Mouse (Mus musculus) MEL (cell line): ENCODE data around the gene Tll1. TPM values are rescaled to one million over a fixed set of nuclear protein-coding genes. Genes with fewer than 3 reads are reported as not detected.

Experiments used
- DNase-seq: peaks from one replicate; pipeline ENCODE4 v3.0.0; 2011; ENCODE audit warnings: low read depth, low spot score
- H3K27ac ChIP-seq: 2 replicates; pipeline ENCODE4 v1.5.1; 2012; ENCODE audit warnings: low read depth, mild to moderate bottlenecking, control low read depth, low read length, moderate library complexity; ENCODE audit not compliant: control insufficient read depth
- H3K27me3 ChIP-seq, 2 experiments: fragments of 150-350 bp in 1 of 2; sonication (generic) in 1 of 2; 2 replicates each; pipeline ENCODE4 v1.6.1; 2012; ENCODE audit warnings: low read length in 2 of 2, mild to moderate bottlenecking in 2 of 2, improper control_type of control experiment in 1 of 2, moderate library complexity in 1 of 2; ENCODE audit not compliant: insufficient read depth in 2 of 2, control insufficient read depth in 1 of 2
- H3K36me3 ChIP-seq, 2 experiments: 2 replicates each; pipeline ENCODE4 v1.6.1; 2012 to 2014; ENCODE audit warnings: low read length in 2 of 2, improper control_type of control experiment in 1 of 2, inconsistent platforms in 1 of 2, mild to moderate bottlenecking in 1 of 2; ENCODE audit not compliant: insufficient read depth in 2 of 2, control insufficient read depth in 1 of 2
- H3K4me1 ChIP-seq, 2 experiments: fragments of 150-350 bp in 1 of 2; sonication (generic) in 1 of 2; 2 replicates each; pipeline ENCODE4 v1.6.1; 2012; ENCODE audit warnings: low read length in 2 of 2, improper control_type of control experiment in 1 of 2, mild to moderate bottlenecking in 1 of 2; ENCODE audit not compliant: insufficient read depth in 2 of 2, control insufficient read depth in 1 of 2
- H3K4me3 ChIP-seq, 2 experiments: fragments of 150-350 bp in 1 of 2; sonication (generic) in 1 of 2; 2 replicates each; pipeline ENCODE4 v1.5.1; 2012; ENCODE audit warnings: low read depth in 2 of 2, low read length in 2 of 2, mild to moderate bottlenecking in 2 of 2, moderate library complexity in 2 of 2, control low read depth in 1 of 2, improper control_type of control experiment in 1 of 2; ENCODE audit not compliant: control insufficient read depth in 1 of 2, insufficient read depth in 1 of 2
- H3K79me2 ChIP-seq: 2 replicates; pipeline ENCODE4 v1.6.1; 2012; ENCODE audit warnings: mild to moderate bottlenecking, low read length, moderate library complexity; ENCODE audit not compliant: control insufficient read depth, poor library complexity, insufficient read depth
- H3K9ac ChIP-seq: 2 replicates; pipeline ENCODE4 v1.6.1; 2012; ENCODE audit warnings: low read depth, mild to moderate bottlenecking, control low read depth, low read length, moderate library complexity; ENCODE audit not compliant: control insufficient read depth, poor library complexity, severe bottlenecking
- H3K9me3 ChIP-seq: fragments of 150-350 bp; sonication (generic); replicated peaks from 2 replicates; pipeline ENCODE4 v1.6.1; 2012; ENCODE audit warnings: mild to moderate bottlenecking, low read length, improper control_type of control experiment, moderate library complexity; ENCODE audit not compliant: insufficient read depth
- ETS1 ChIP-seq: IDR thresholded peaks from 2 replicates; pipeline ENCODE4 v1.6.1; 2012; ENCODE audit warnings: low read depth, mild to moderate bottlenecking, inconsistent platforms, low read length, improper control_type of control experiment, moderate library complexity
- GABPA ChIP-seq: IDR thresholded peaks from 2 replicates; pipeline ENCODE4 v1.6.1; 2012; ENCODE audit warnings: low read depth, mild to moderate bottlenecking, inconsistent platforms, low read length, improper control_type of control experiment, moderate library complexity
- GATA1 ChIP-seq: IDR thresholded peaks from 2 replicates; pipeline ENCODE4 v1.6.1; 2011; ENCODE audit warnings: low read depth, low read length, improper control_type of control experiment
- HCFC1 ChIP-seq: IDR thresholded peaks from 2 replicates; pipeline ENCODE4 v1.6.1; 2012; ENCODE audit warnings: low read depth, mild to moderate bottlenecking, inconsistent platforms, low read length, improper control_type of control experiment, moderate library complexity
- MAX ChIP-seq: IDR thresholded peaks from 2 replicates; pipeline ENCODE4 v1.6.1; 2011; ENCODE audit warnings: low read length, improper control_type of control experiment
- MEF2A ChIP-seq: IDR thresholded peaks from 2 replicates; pipeline ENCODE4 v1.6.1; 2014; ENCODE audit warnings: low read depth, mild to moderate bottlenecking, inconsistent platforms, low read length, improper control_type of control experiment; ENCODE audit not compliant: poor library complexity, insufficient replicate concordance, severe bottlenecking; ENCODE audit errors: extremely low read depth
- MYC ChIP-seq: IDR thresholded peaks from 2 replicates; pipeline ENCODE4 v1.6.1; 2011; ENCODE audit warnings: low read depth, mild to moderate bottlenecking, low read length, improper control_type of control experiment, moderate library complexity
- NELFE ChIP-seq: IDR thresholded peaks from 2 replicates; pipeline ENCODE4 v1.6.1; 2011; ENCODE audit warnings: low read depth, low read length, improper control_type of control experiment
- POLR2AphosphoS2 ChIP-seq: IDR thresholded peaks from 2 replicates; pipeline ENCODE4 v1.6.1; 2011; ENCODE audit warnings: low read length, improper control_type of control experiment
- POLR2AphosphoS5 ChIP-seq: IDR thresholded peaks from 2 replicates; pipeline ENCODE4 v1.6.1; 2012; ENCODE audit warnings: low read depth, borderline replicate concordance, mild to moderate bottlenecking, inconsistent platforms, low read length, moderate library complexity, mixed read lengths
- RCOR1 ChIP-seq: IDR thresholded peaks from 2 replicates; pipeline ENCODE4 v1.6.1; 2012; ENCODE audit warnings: low read depth, mild to moderate bottlenecking, inconsistent platforms, low read length, improper control_type of control experiment
- SIN3A ChIP-seq: IDR thresholded peaks from 2 replicates; pipeline ENCODE4 v1.6.1; 2012; ENCODE audit warnings: low read length, improper control_type of control experiment, inconsistent platforms
- TCF12 ChIP-seq: IDR thresholded peaks from 2 replicates; pipeline ENCODE4 v1.6.1; 2014; ENCODE audit warnings: low read depth, mild to moderate bottlenecking, inconsistent platforms, low read length, improper control_type of control experiment, moderate library complexity
- UBTF ChIP-seq: IDR thresholded peaks from 2 replicates; pipeline ENCODE4 v1.6.1; 2012; ENCODE audit warnings: low read depth, mild to moderate bottlenecking, inconsistent platforms, low read length, improper control_type of control experiment, moderate library complexity, borderline replicate concordance; ENCODE audit not compliant: insufficient read depth
- USF2 ChIP-seq, 2 experiments: IDR thresholded peaks; 2 replicates each; pipeline ENCODE4 v1.6.1; 2011 to 2012; ENCODE audit warnings: improper control_type of control experiment in 2 of 2, low read length in 2 of 2, borderline replicate concordance in 1 of 2, inconsistent platforms in 1 of 2, low read depth in 1 of 2, mild to moderate bottlenecking in 1 of 2; ENCODE audit not compliant: insufficient read depth in 1 of 2
- ZC3H11A ChIP-seq: IDR thresholded peaks from 2 replicates; pipeline ENCODE4 v1.6.1; 2012; ENCODE audit warnings: low read depth, mild to moderate bottlenecking, inconsistent platforms, low read length, improper control_type of control experiment
- ZMIZ1 ChIP-seq: IDR thresholded peaks from 2 replicates; pipeline ENCODE4 v1.6.1; 2012; ENCODE audit warnings: low read depth, mild to moderate bottlenecking, inconsistent platforms, low read length, improper control_type of control experiment, moderate library complexity
- ZNF384 ChIP-seq: IDR thresholded peaks from 2 replicates; pipeline ENCODE4 v1.6.1; 2012; ENCODE audit warnings: low read depth, mild to moderate bottlenecking, inconsistent platforms, low read length, improper control_type of control experiment
- polyA plus RNA-seq, 2 experiments: library from polyadenylated mRNA; stranded (reverse) in 1 of 2; unstranded in 1 of 2; fragments of >175 nt in 1 of 2; fragments of >200 nt in 1 of 2; gene quantifications; 2 replicates each; pipeline versions ENCODE4 v1.2.1 to v1.2.4; 2012; ENCODE audit warnings: low replicate concordance in 2 of 2, low read depth in 1 of 2; ENCODE audit not compliant: insufficient read length in 2 of 2, insufficient read depth in 1 of 2, missing spikeins in 1 of 2
- total RNA-seq: library from RNA; depleted of rRNA; stranded (reverse); fragments of 300-350 nt; gene quantifications from 2 replicates; pipeline ENCODE4 v1.2.3, GENCODE M21; 2012

Tll1 gene
- total and polyA plus RNA-seq, 3 experiments: not detected

GRCm38 (mm10) chr8:64057571-64057970 lies 148.5 kb downstream of the Tll1 start:
- no peak overlapping the region for H3K4me3 ChIP-seq
- DNase-seq: no peak
- TF ChIP-seq ZC3H11A (no peak), NELFE (no peak), MEF2A (no peak), HCFC1 (no peak), ETS1 (no peak), UBTF (no peak), USF2 (IDR thresholded peaks at IDR 0.05; ENCODE audit: borderline replicate concordance in 1 of 2, insufficient read depth in 1 of 2, low read depth in 1 of 2, low read length in 2 of 2) (no peak), POLR2AphosphoS5 (no peak), POLR2AphosphoS2 (no peak), RCOR1 (no peak), TCF12 (no peak), SIN3A (no peak), ZMIZ1 (no peak), GATA1 (no peak), ZNF384 (no peak)
- TF ChIP-seq, all 39 proteins: peak for 0
- Histone ChIP-seq H3K9me3 (no peaks in the 10 kb centered on the region), H3K79me2 (no peaks in the 10 kb centered on the region), H3K9ac (no peak overlapping the region), H3K36me3 (no peaks in the 10 kb centered on the region), H3K27me3 (no peaks in the 10 kb centered on the region), H3K4me1 (no peaks in the 10 kb centered on the region), H3K27ac (no peak overlapping the region)

DNA sequence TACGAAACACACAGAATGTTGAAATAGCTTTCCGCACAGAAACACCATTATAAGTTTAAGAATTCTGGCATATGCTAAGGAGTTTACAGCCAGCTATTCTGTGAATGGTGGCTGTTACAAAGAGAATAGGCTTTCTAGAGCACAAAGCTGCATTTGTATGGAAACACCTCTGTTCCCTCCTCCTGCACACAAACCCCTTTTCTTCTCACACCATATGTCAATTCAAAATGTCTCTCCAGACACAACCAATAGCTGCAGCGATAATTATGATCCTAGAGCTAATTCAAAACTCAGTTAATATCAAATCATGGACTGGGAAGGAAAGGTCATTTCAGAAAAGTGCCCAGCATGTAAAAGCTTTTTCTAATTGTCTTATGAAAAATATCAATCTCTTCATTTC lies 157.5 kb downstream of the Tll1 start:
- Histone ChIP-seq H3K9ac (no peak overlapping the region), H3K36me3 (no peaks in the 10 kb centered on the region), H3K9me3 (no peaks in the 10 kb centered on the region), H3K27me3 (no peaks in the 10 kb centered on the region), H3K79me2 (no peaks in the 10 kb centered on the region), H3K27ac (no peak overlapping the region), H3K4me1 (no peaks in the 10 kb centered on the region), H3K4me3 (no peak overlapping the region)
- TF ChIP-seq GABPA: no peak
- TF ChIP-seq MYC: no peak
- no peak for TF ChIP-seq RCOR1
- TF ChIP-seq MAX: no peak
- no peak for DNase-seq
